Mouse (Mus musculus) liver, embryonic 12.5 days (tissue): ENCODE results near the gene Pde4d. TPM values are rescaled to one million over a fixed set of nuclear protein-coding genes. Genes with fewer than 3 reads are reported as not detected.

Experiments
- ATAC-seq: fragments of 200-750 bp; cut with Nextera tagmentation; 2 replicates; pipeline ENCODE4 v1.8.0; 2017; ENCODE audit warnings: moderate number of reproducible peaks, mild to moderate bottlenecking, moderate library complexity
- H3K27ac ChIP-seq: fragments of 300-500 bp; sonication (generic); 2 replicates; pipeline ENCODE4 v1.5.1; 2016; ENCODE audit warnings: mild to moderate bottlenecking
- H3K27me3 ChIP-seq: fragments of 300-500 bp; sonication (generic); replicated peaks from 2 replicates; pipeline ENCODE4 v1.6.1; 2016; ENCODE audit warnings: mild to moderate bottlenecking, moderate library complexity
- H3K36me3 ChIP-seq: fragments of 300-500 bp; sonication (generic); 2 replicates; pipeline ENCODE4 v1.6.1; 2016; ENCODE audit warnings: mild to moderate bottlenecking, moderate library complexity
- H3K4me1 ChIP-seq: fragments of 300-500 bp; sonication (generic); 2 replicates; pipeline ENCODE4 v1.6.1; 2016
- H3K4me2 ChIP-seq: fragments of 300-500 bp; sonication (generic); 2 replicates; pipeline ENCODE4 v1.6.1; 2016; ENCODE audit warnings: mild to moderate bottlenecking, moderate library complexity
- H3K4me3 ChIP-seq: fragments of 300-500 bp; sonication (generic); 2 replicates; pipeline ENCODE4 v1.5.1; 2016; ENCODE audit warnings: mild to moderate bottlenecking, moderate library complexity
- H3K9ac ChIP-seq: fragments of 300-500 bp; sonication (generic); 2 replicates; pipeline ENCODE4 v1.6.1; 2016; ENCODE audit warnings: mild to moderate bottlenecking, moderate library complexity
- H3K9me3 ChIP-seq: fragments of 300-500 bp; sonication (generic); replicated peaks from 2 replicates; pipeline ENCODE4 v1.6.1; 2016; ENCODE audit warnings: mild to moderate bottlenecking, moderate library complexity
- WGBS: fragments of 180-500 bp; shearing (Covaris S2); methylation state at CpG from one replicate; pipeline ENCODE4 v1.1.7; 2016; ENCODE audit not compliant: insufficient replicate concordance; 5-methylcytosine and 5-hydroxymethylcytosine counted together
- polyA plus RNA-seq: library from polyadenylated mRNA; unstranded; fragments of >200 nt; fragmentation: Nextera tagmentation; extraction: Ambion mirVana; gene quantifications from 2 replicates; pipeline ENCODE4 v1.2.1, GENCODE M21; 2016

The Pde4d gene
- polyA plus RNA-seq, 1 experiment from 2014 or later = 19.4 TPM

- H3K4me2 ChIP-seq = no peak overlapping the region
- H3K27me3 ChIP-seq = no peaks in the 10 kb centered on the region
- 62% methylated on average over 11 of the region's 11 CpGs for WGBS
- H3K4me1 ChIP-seq = no peaks in the 10 kb centered on the region
- no peaks in the 10 kb centered on the region for H3K9me3 ChIP-seq
- no peaks in the 10 kb centered on the region for H3K36me3 ChIP-seq
- no peak for ATAC-seq
- H3K4me3 ChIP-seq = no peak overlapping the region
- no peak overlapping the region for H3K27ac ChIP-seq
- no peak overlapping the region for H3K9ac ChIP-seq
These were observed 726.3 kb downstream of the Pde4d start for GRCm38 (mm10) chr13:109175852-109176621.

GRCm38 (mm10) chr13:109181363-109181762 is 731.6 kb downstream of the Pde4d start:
- ATAC-seq = no peak
- H3K4me3 ChIP-seq = no peak overlapping the region
- H3K36me3 ChIP-seq = no peaks in the 10 kb centered on the region
- H3K4me2 ChIP-seq = no peak overlapping the region
- no peaks in the 10 kb centered on the region for H3K27me3 ChIP-seq
- no peaks in the 10 kb centered on the region for H3K9me3 ChIP-seq
- 69% methylated on average over 6 of the region's 6 CpGs for WGBS
- H3K27ac ChIP-seq = no peak overlapping the region
- H3K9ac ChIP-seq = no peak overlapping the region
- no peaks in the 10 kb centered on the region for H3K4me1 ChIP-seq

GRCm38 (mm10) chr13:109190652-109191051 is 740.9 kb downstream of the Pde4d start:
- H3K9me3 ChIP-seq = no peaks in the 10 kb centered on the region
- no peaks in the 10 kb centered on the region for H3K36me3 ChIP-seq
- ATAC-seq = no peak
- no peaks in the 10 kb centered on the region for H3K4me1 ChIP-seq
- WGBS = 56% methylated on average over 4 of the region's 4 CpGs
- H3K27ac ChIP-seq = no peak overlapping the region
- no peak overlapping the region for H3K9ac ChIP-seq
- H3K4me3 ChIP-seq = no peak overlapping the region
- H3K4me2 ChIP-seq = no peak overlapping the region
- H3K27me3 ChIP-seq = no peaks in the 10 kb centered on the region

GRCm38 (mm10) chr13:109191176-109191575 is 741.4 kb downstream of the Pde4d start:
- Histone ChIP-seq H3K4me2 (no peak overlapping the region), H3K9me3 (no peaks in the 10 kb centered on the region), H3K9ac (no peak overlapping the region), H3K27ac (no peak overlapping the region), H3K36me3 (no peaks in the 10 kb centered on the region), H3K27me3 (no peaks in the 10 kb centered on the region), H3K4me1 (no peaks in the 10 kb centered on the region), H3K4me3 (no peak overlapping the region)
- ATAC-seq = no peak
- WGBS = 62% methylated on average over 4 of the region's 4 CpGs

GRCm38 (mm10) chr13:109205541-109205940 is 755.8 kb downstream of the Pde4d start:
- Histone ChIP-seq H3K27ac (no peak overlapping the region), H3K9ac (no peak overlapping the region), H3K4me1 (0 out of 2 replicates have a peak, but pooled peaks cover 4% of the 10 kb centered on the region), H3K27me3 (no peaks in the 10 kb centered on the region), H3K4me3 (no peak overlapping the region), H3K9me3 (no peaks in the 10 kb centered on the region), H3K36me3 (no peaks in the 10 kb centered on the region), H3K4me2 (no peak overlapping the region)
- ATAC-seq = no peak
- WGBS = 16% methylated on average over 9 of the region's 9 CpGs

- no peak for ATAC-seq
These were observed 758.9 kb downstream of the Pde4d start for GRCm38 (mm10) chr13:109208607-109209006.

GRCm38 (mm10) chr13:109209413-109209812 is 759.7 kb downstream of the Pde4d start:
- Histone ChIP-seq H3K36me3 (no peaks in the 10 kb centered on the region), H3K4me2 (no peak overlapping the region), H3K4me1 (peaks cover 11% of the 10 kb centered on the region; the same call in 1 of the 2 replicates), H3K9ac (no peak overlapping the region), H3K27me3 (peaks cover 14% of the 10 kb centered on the region), H3K27ac (no peak overlapping the region), H3K4me3 (no peak overlapping the region), H3K9me3 (no peaks in the 10 kb centered on the region)
- 29% methylated on average over 6 of the region's 6 CpGs for WGBS
- no peak for ATAC-seq

More at GRCm38 (mm10) chr13:109208607-109209006, 758.9 kb downstream of the Pde4d start:
- peaks cover 11% of the 10 kb centered on the region; the same call in 1 of the 2 replicates for H3K4me1 ChIP-seq
- 85% methylated on average over 16 of the region's 16 CpGs for WGBS
- H3K4me2 ChIP-seq = no peak overlapping the region
- no peak overlapping the region for H3K4me3 ChIP-seq
- H3K27ac ChIP-seq = no peak overlapping the region
- H3K27me3 ChIP-seq = peaks cover 14% of the 10 kb centered on the region
- no peak overlapping the region for H3K9ac ChIP-seq
- no peaks in the 10 kb centered on the region for H3K9me3 ChIP-seq
- H3K36me3 ChIP-seq = no peaks in the 10 kb centered on the region

GRCm38 (mm10) chr13:109210403-109210802 is 760.7 kb downstream of the Pde4d start:
- WGBS = 2% methylated on average over 4 of the region's 4 CpGs

GRCm38 (mm10) chr13:109211471-109211870 is 761.7 kb downstream of the Pde4d start:
- H3K27me3 ChIP-seq = peaks cover 14% of the 10 kb centered on the region
- no peak for ATAC-seq
- H3K4me1 ChIP-seq = peaks cover 11% of the 10 kb centered on the region; the same call in 1 of the 2 replicates
- no peak overlapping the region for H3K27ac ChIP-seq
- no peak overlapping the region for H3K9ac ChIP-seq
- no peak overlapping the region; the same call in 1 of the 2 replicates for H3K4me3 ChIP-seq
- peak overlapping the region; percentile 54 for H3K4me2 ChIP-seq
- H3K9me3 ChIP-seq = no peaks in the 10 kb centered on the region
- 45% methylated on average over 8 of the region's 8 CpGs for WGBS
- no peaks in the 10 kb centered on the region for H3K36me3 ChIP-seq

More at GRCm38 (mm10) chr13:109210403-109210802, 760.7 kb downstream of the Pde4d start:
- Histone ChIP-seq H3K27ac (no peak overlapping the region), H3K4me1 (peaks cover 11% of the 10 kb centered on the region; the same call in 1 of the 2 replicates), H3K4me3 (no peak overlapping the region), H3K27me3 (peaks cover 14% of the 10 kb centered on the region), H3K36me3 (no peaks in the 10 kb centered on the region), H3K9ac (no peak overlapping the region), H3K4me2 (no peak overlapping the region), H3K9me3 (no peaks in the 10 kb centered on the region)
- no peak for ATAC-seq

- 13% methylated on average over 16 of the region's 16 CpGs for WGBS
- Histone ChIP-seq H3K4me3 (peak overlapping the region; percentile 21), H3K27me3 (peaks cover 14% of the 10 kb centered on the region), H3K9me3 (no peaks in the 10 kb centered on the region), H3K36me3 (no peaks in the 10 kb centered on the region), H3K4me2 (peak overlapping the region; percentile 54), H3K27ac (no peak overlapping the region), H3K9ac (no peak overlapping the region), H3K4me1 (peaks cover 11% of the 10 kb centered on the region; the same call in 1 of the 2 replicates)
- no peak for ATAC-seq
These were observed 762.3 kb downstream of the Pde4d start for GRCm38 (mm10) chr13:109211941-109212487.

- Histone ChIP-seq H3K4me3 (peak overlapping the region; percentile 21; the same call in 1 of the 2 replicates), H3K9me3 (no peaks in the 10 kb centered on the region), H3K27me3 (peaks cover 14% of the 10 kb centered on the region), H3K36me3 (no peaks in the 10 kb centered on the region), H3K4me1 (peaks cover 11% of the 10 kb centered on the region; the same call in 1 of the 2 replicates), H3K4me2 (peak overlapping the region; percentile 54), H3K27ac (no peak overlapping the region), H3K9ac (no peak overlapping the region)
- WGBS = 14% methylated on average over 12 of the region's 13 CpGs
- ATAC-seq = no peak
These were observed 763.2 kb downstream of the Pde4d start for GRCm38 (mm10) chr13:109212788-109213473.
